23 mouse cellular contexts compared by ENCODE assay signal in genomic region chr19:14532861-14533260, GRCm38 (mm10).
"Had no signal": no experiment of that assay in that cellular context is flagged by ENCODE, and none has a peak within 500 bp of the region (broad histone marks: within the 10 kb centered on the region; RNA-seq: fewer than 3 reads in every experiment).

No protein-coding gene starts in this region.

- H3K27ac ChIP-seq: heart, embryonic 10.5 days; hindbrain, embryonic 10.5 days; hindbrain, embryonic 12.5 days; hindbrain, embryonic 14.5 days; intestine, embryonic 15.5 days; layer of hippocampus, adult 2 months; limb, embryonic 10.5 days; limb, embryonic 12.5 days; liver, embryonic 13.5 days; liver, embryonic 15.5 days had no signal

- H3K27me3 ChIP-seq: heart, embryonic 12.5 days; hindbrain, embryonic 12.5 days; intestine, embryonic 15.5 days; limb, embryonic 12.5 days; liver, embryonic 13.5 days; liver, embryonic 15.5 days had no signal

- H3K4me3 ChIP-seq: heart, embryonic 10.5 days; heart, embryonic 12.5 days; hindbrain, embryonic 10.5 days; hindbrain, embryonic 12.5 days; intestine, embryonic 15.5 days; layer of hippocampus, adult 2 months; limb, embryonic 10.5 days; limb, embryonic 12.5 days; liver, embryonic 13.5 days; liver, embryonic 15.5 days had no signal

- H3K4me1 ChIP-seq: heart, embryonic 10.5 days; heart, embryonic 12.5 days; hindbrain, embryonic 10.5 days; hindbrain, embryonic 12.5 days; intestine, embryonic 15.5 days; limb, embryonic 10.5 days; limb, embryonic 12.5 days; liver, embryonic 13.5 days; liver, embryonic 15.5 days had no signal

- H3K36me3 ChIP-seq: heart, embryonic 10.5 days; heart, embryonic 12.5 days; hindbrain, embryonic 12.5 days; intestine, embryonic 15.5 days; liver, embryonic 13.5 days; liver, embryonic 15.5 days had no signal

- H3K9me3 ChIP-seq: heart, embryonic 10.5 days; heart, embryonic 12.5 days; hindbrain, embryonic 10.5 days; hindbrain, embryonic 12.5 days; intestine, embryonic 15.5 days; limb, embryonic 10.5 days; limb, embryonic 12.5 days; liver, embryonic 13.5 days; liver, embryonic 15.5 days had no signal

- H3K9ac ChIP-seq: heart, embryonic 12.5 days; hindbrain, embryonic 12.5 days; hindbrain, embryonic 14.5 days; intestine, embryonic 15.5 days; limb, embryonic 12.5 days; liver, embryonic 13.5 days; liver, embryonic 15.5 days; liver, postnatal 0 days had no signal

- DNase-seq: gastrocnemius, postnatal 14 days; gastrocnemius, postnatal 36 days; heart, adult 18-20 months; heart, postnatal 10 days; heart, postnatal 4 days; kidney, adult 18-20 months; kidney, adult 8-10 months; kidney, postnatal 10 days; layer of hippocampus, adult 9-11 months; layer of hippocampus, postnatal 36 days; liver; liver, embryonic 13.5 days; liver, postnatal 0 days had no signal
